Mouse (Mus musculus) NIH3T3 (cell line): Measurements from ENCODE around the gene Cep41.

Experiments used
- DNase-seq: peaks from one replicate; pipeline ENCODE4 v3.0.0-alpha.2; 2012; ENCODE audit warnings: low read depth

Gene Cep41

DNA sequence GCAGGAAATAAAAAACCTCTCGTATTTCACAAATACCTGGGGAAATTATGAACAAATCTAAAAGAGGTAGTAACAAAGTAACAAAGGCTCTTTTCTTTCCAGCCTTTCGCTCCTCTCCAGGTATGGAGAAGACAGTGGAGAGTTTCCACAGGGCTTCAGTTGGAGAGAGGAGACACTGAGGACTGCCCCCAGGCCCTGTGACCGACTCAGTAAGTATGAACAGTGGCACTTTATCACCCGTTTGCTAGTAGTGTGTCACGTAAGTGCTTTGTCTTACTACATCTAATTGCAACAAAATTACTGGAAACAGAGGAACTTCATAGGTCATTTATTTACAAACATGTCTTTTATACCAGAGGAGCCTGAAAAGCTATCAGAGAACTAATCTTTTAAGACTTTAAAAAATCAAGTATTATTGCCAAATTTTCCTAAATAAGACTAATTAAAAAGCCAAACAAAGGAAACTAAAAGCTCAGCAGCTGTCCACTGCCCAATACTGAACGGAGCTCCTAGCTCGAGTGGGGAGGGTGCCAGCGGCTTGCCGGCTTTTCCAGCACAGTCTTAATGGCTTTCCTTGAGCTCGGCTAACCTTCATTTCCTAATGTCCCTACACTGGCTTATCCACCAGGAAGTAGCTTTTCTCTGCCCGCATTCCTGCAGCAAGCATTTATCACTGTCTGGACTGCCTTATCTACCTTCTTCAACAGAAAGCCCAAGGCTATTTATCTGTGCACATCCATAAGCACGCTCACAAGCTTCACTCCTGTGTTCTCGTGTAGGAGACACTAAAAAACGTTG lies 19.6 kb downstream of the Cep41 start:
- no peak for DNase-seq

DNA sequence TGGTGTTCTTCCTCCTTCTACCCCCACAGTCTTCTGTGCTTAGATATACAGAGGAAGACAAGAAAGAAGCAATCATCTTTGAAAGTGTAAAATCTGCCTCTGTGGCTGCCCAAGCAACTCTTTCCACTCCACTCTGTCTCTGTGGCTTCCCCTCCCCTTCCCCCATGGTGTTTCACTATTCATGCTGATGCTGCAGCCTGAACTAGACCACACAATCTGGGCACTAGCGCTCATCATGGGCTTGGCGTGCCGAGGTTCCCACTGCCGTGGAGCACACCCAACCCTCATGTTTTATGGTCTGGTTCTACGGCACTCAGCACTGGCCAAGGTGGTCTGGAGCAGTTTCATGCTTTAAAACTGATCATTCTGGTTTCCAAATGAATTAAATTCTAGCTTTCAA lies 21.9 kb downstream of the Cep41 start:
- DNase-seq, result no peak

DNA sequence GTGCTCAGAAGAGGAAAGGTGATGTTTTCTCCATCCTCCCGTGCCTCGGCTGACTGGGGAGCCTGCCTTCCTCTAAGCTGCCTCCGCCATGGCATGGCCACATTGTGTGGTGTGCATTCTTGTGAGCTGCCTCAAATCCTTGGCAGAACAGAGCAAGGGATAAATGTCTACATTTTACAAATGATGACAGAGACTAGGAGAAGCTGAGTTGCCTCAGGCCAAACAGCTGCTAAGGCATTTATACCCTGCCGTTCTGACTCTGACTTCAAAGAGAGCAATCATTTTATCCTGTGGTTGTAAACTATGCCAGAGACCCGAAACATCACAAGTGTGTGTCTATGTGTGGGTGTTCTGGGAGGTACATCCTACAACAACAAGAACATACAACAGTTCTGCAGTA lies 26.0 kb downstream of the Cep41 start:
- peak; percentile 31 for DNase-seq

DNA sequence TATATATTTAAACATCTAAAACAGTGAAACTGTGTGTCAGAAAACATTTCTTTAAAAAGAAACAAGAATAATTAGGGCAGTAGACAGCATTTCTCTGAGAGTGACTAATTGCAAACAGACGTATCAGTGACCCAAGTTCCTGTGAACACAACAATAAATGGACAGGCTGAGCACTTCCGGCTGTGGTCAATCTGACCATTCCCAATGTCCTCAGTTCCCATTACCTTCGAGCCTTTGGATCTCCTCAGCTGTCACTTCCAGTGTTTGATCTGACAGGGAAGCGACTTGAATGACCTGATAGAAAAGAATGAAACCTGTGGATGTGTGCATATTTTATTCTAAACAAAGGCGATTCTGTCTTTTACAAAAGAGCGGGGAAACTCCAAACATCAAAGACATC lies 27.5 kb downstream of the Cep41 start:
- DNase-seq, result no peak

DNA sequence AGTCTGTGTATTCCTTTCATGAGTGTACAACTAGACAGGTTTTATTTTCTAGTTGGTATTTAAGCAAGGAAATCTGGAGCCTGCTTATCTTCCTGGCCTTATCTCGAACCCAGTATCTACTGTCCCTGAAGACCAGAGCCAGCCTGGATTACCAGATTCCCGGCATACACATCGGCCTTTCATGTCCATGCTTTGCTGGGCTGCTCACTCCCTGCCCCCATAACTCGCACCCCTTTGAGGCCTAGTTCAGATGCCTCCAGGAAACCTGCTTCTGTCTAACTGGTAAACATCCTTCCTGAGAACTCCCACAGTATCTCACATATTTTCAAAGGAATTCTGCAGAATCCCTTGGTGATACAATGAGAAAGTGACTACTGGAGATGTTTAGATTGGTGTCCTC lies 28.3 kb downstream of the Cep41 start:
- DNase-seq, result no peak

DNA sequence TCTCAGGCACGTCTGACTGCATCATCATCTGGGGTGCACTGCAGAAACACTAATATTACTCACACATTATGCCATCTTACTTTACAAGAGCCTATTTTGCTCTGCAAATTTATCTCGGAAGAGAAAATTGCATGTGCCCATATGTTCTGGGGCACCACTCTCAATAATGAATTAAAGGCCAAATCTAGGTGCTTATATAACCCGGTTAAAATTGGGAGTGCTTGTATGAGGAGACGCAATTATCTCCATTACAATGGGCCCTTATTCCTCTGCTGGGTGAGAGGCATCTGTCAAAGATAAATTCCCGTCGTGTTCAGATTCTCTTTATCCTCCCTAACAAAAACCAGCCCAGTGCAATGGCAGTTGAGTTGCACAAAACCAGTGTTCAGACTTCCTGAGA lies 28.8 kb downstream of the Cep41 start:
- DNase-seq, result no peak

DNA sequence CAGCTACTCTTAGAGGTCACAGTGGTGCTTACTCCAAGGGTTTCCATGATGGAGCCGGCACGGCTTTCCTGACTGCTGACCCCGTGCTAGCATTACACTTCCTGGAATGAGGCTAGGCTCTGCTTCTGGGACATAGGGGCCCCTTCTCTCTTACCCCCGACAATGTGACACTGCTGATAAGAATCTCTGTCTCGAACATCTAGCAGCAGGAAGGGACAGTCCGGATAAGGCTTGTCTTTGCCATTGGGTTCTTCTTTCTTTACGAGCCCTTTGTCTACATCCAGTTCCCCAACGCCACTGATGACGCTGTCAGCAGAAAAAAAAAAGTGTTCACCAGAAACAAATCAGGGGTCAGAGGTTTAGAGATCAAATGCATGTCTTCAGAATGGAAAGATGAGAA lies 34.9 kb downstream of the Cep41 start:
- DNase-seq, result no peak

DNA sequence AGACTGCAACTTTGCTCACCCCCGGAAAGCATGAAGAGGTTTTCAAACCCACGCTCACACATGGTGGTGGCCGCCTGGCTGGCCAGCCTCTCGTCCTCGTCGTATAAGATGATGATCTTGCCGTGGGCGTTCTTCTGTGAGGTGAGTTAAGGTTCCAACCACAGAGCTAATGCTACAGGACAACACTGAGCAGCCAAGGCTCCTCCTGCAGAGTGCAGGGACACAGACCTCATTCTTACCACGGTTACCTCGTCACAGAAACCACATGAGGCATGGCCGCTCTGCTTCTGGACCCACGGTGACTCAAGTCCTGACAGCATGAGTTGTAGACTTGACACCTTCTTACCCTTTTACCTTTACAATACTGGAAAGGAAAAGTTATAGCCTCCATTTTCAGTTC lies 36.3 kb downstream of the Cep41 start:
- DNase-seq, result no peak

DNA sequence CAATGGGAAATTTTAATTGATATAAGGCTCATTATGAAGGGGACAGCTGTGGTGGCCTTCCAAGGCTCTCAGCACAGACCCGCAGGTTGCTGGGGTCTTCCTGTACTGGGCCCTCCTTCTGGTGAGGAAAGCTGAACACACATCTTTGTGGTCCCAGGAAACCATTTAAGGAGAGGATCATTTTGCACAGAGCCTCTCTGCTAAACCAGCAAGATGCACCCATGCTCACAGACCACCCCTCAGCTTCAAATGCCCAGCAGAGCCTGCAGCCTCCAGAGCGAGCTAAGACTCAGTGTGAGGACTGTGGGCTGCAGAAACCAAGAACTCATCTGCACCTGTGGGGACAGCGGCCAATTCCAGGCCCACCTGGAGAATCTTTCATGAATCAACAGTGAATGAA lies 38.6 kb downstream of the Cep41 start:
- no peak for DNase-seq

DNA sequence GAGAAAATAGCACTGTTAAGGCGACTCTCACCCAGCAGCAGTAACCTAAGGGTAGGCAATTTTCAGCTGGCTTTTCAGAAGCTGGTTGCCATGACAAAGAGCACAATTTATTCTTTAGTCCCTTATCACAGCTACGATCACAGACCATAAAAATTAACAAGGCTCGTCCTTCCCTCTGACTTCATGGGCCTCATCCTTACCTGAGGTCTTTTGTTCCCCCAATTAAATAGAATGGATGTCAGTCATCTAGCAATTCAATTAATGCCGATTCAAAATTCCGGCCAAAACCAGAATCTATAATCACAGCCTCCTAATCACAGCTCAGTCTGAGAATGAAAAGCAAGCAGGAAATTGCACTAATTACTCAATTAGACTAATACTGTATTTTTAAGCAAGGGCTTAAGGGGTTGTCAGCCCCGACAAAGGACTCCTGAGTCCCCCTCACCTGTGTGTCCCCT lies 39.1 kb downstream of the Cep41 start:
- no peak for DNase-seq

DNA sequence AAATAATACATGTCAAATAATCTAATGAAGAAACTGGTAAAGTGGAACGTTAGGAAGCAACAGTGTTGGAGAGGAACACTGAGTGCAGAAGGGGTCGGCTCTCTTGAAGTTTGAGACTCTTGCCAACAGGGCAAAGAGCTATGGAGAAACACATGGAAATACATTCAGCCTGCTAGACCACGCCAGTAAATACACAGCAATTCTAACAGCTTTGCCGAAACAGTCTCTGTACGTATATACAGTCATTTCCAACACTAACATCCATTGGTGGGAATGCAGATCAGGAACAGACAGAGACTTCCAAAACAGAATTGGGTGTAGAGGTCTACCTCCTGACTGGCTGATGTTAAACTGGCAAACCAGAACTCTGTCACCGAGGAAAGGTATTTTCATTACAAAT lies 40.0 kb downstream of the Cep41 start:
- DNase-seq, result no peak

DNA sequence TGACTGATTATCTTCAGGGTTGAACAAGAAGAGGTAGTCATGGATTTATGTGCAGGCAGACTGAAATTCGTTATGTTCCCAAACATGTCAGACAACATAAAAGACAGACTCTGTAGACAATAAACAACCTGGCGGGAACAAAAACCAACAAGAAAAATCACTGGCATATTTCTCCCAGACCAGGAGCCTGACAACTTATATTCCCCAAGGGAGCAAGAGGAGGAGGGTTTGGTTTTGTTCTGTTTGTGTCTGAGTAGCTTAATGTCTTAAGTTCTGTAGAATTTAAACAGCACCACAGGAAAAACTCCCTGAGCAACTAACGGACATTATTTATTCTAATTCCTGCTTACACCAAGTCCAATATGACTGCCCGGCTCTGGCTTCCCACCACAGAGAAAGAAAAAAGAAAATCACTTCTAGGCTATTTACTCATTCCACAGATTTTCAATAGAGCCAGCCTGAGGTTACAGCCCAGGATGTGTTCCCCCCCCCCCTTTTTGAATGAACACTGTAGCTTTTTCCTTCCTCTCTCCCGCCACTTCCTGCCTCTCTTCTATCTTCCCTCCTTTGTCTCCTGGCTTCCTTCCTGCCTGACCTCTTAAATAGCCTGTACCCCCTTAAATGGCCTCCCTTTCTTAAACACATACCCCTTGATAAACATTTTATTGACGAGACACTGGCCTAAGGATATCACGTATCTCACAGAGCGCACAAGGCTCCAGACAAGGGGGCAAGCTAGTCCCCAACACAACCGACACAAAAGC lies 40.9 kb downstream of the Cep41 start:
- DNase-seq, result no peak

DNA sequence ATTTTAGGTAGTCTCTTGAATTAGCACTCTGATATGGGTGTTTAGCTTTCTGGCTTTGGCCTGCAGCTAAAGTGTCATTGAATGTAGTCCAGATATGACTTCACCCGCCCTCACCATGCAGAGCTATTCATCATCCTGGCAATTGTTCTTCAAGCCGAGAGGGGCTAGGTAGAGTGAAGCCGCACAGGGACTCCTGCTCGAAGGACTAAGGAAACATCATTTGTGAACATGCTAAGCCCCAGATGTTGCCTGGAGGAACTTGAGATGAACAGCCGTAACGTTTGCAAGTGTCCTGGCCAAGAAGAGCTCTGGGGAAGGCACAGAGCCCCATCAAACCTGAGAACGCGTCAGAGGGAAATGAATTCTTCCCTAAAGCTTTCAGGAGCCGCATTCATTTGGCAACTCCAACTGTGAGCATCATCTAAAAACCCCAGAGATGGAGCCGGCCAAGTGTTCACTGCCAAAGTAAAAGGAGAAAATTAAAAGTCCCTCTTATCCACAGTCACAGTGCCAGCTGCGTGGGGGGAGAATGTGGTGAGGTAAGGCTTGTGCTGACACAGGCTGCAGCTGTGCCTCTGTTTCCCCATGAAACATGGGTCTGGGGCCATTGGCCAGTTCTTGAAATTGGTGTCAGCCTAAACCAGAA lies 43.8 kb downstream of the Cep41 start:
- no peak for DNase-seq

DNA sequence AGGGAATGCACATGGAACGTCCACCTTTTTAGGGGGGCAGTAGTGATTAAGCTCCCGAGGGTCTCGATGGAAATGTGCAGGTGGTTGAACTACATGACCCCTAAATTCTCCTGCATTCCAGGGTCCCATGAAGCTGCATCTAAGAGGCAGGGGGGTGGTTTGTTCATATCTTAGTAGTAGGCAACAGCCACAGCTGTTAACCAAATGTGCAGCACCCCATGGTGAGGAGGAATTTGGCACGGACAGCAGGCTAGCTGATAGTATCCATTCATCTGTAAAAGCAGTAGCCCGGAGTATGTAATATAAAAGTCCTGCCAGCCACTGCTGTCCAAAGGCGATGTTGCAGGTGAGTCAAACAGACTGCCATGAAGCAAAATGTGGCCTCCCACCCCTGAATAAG lies 48.2 kb downstream of the Cep41 start:
- no peak for DNase-seq

DNA sequence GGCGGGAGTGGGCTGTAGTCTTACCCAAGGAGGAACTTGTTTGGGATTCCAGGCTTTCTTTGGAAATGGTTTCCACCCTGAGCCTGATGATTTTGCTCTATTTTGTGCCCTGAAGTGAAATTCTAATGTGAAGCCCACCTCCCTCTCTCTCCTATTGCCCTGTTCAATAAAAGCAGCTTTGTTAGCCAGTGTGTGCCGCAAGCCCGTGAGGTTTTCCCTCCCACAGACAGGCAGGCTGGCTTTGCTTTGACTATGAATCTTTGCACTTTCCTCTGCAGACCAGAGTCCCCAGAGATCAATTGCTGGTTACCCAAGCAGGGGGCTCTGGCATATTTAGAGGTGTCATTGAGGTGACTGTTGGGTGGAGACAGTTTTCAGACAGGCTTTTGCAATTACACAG lies 49.1 kb downstream of the Cep41 start:
- no peak for DNase-seq

DNA sequence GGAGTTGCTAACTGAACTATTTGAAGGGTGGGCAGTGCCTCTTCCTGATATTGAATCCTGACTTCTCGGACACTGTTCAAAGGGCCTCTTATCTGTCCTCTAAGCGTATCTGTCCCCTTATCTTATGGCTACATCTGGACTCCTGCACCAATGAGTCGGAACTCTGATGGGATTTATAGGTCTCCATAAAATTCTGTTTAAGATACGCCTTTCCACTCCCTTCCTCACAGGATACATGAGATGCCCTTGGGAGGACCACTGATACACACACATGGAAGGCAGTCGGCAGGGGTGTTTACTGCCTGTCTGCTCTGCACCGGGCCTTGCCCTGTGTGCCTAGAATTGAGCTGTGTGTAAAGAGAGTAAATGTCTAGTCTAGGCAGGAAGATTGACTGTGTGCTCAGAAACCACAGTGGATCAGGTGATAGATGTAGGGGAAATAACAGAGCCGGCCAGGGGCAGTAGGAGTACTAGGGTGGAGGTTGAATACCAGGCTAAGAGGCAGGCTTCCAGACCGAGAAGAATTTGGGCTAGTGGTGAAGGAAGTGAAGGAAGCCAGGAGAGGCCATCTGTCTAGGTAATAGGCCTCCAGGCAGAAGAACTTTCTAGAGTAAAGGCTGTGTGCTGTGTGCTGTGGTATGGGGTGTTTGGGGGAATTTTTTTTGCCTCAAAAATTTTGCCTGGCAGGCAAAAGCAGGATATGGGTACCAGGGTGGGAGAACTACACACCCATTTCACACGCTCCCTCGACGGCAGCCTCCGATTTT lies 49.7 kb downstream of the Cep41 start:
- peak; percentile 30 for DNase-seq

DNA sequence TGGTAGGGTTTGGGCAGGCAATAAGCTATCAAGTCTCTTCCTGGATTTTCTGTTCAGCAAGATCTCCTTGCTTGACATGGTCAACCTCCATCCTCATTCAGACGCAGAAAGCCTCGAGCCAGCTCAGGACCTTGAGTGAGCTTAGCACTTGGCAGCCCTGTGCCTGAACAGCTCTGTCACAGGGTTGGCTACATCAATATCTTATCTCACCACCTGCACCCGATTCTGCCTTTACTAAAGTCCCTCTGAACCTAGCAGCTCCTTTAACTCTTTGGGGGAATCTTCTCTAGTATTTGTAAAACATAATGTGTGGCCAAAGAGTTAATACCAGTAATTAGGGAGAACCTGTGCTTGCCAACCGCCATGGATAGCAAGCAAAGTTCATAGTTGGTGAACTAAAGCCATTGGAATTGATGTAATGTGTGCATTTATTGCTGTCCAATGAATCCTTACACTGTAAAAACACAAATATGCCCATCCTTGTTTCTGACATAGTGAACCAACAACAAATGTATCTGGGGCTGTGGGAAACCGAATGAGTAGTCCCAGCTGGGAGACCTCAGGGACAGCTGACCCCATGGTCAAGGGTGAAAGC lies 54.8 kb downstream of the Cep41 start, which contains the start of gene Cpa1:
Gene Cpa1 (plus strand): TSS at position 545 of the 595 bp plus-strand sequence.
- no peak for DNase-seq

DNA sequence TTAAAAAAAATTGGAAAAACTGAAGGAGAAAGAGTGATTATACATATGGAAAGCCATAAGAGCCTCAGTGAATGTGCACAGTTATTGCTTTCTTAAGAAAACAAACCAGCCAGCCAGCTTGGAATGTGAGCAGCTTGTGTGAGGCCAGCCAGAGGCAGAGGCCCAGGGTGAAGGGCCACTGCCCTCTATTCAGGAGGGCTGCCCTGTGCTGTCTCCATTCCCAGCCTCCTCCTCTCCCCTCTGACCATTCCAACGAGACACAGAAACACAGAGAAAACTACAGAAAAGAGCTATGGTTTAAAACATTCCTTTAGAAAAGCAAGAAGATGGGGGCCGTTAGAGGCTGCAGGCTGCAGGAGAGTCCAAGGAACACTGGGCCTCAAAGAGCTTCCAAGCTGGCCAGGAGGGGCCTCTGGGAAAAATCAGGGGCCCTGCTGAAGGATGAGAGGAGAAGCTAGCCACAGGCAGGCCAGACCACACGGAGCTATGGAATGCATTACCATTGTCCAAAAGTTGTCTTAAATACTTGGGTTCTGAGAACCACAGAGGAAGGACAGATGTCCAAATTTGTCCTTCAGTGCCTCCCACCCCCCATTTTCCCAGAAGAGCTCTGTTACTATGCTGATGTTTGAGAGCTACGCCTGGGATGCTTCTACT lies 57.2 kb downstream of the Cep41 start:
- peak; percentile 77 for DNase-seq

DNA sequence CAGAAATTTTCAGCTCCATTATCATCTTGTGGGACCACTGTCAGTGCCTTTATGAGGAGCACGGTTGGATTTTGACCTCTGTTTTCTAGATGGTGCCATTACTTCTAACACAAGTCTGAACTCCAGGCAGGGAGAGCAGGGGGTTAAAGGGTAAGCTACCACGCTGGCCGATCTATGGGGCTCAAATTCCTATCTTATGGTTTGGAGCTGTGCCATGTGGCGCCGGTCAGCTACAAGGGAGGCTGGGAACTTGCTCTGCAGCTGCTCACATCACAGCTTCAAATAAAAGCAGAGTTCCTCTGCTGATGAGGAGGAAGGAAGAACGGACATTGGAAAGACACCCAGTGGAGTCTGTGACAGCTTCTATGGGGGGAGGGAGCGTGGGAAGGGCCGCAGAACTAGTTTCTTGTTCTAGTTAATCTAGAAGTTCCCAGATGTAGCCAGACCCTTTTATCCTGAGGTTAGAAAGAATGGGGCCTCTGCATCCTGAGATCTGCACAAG lies 58.1 kb downstream of the Cep41 start:
- peak; percentile 17 for DNase-seq

DNA sequence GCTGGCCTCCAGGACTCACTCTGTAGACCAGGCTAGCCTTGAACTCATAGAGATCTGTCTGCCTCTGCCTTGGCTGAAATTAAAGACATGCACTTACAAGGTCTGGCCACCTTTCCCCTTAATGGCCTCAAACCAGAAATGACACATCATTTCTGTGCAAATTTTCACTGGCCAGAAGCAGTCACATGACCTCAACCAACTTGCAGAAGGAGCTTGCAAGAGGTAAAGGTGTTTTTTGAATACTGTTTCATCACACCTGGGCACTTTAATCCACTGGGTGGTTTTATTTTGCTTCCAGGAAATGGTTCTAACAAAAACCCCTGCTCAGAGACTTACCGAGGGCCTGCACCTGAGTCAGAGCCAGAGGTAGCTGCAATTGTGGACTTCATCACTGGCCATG lies 63.6 kb downstream of the Cep41 start:
- DNase-seq, result no peak

DNA sequence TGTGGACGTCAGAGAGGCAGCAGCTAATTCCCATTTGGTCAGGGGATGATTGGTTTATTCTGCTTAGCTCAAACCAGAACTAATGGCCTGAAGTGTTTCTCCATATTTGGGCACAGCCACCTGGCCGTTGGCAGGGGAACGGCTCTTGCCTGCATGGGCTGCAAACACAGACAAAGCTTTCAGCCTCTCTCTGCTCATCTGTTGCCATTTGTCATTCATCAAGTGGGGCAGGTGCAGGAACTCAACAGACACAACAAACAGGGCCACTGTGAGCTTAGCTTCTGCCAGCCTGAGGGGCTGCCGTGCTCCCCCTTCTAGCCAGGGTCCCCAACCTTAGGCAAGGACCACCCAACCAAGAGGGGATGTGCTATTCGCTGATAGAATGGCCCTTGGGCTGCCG lies 65.4 kb downstream of the Cep41 start:
- no peak for DNase-seq
